ENCODE assay signal across 7 mouse cellular contexts in the genomic region with DNA sequence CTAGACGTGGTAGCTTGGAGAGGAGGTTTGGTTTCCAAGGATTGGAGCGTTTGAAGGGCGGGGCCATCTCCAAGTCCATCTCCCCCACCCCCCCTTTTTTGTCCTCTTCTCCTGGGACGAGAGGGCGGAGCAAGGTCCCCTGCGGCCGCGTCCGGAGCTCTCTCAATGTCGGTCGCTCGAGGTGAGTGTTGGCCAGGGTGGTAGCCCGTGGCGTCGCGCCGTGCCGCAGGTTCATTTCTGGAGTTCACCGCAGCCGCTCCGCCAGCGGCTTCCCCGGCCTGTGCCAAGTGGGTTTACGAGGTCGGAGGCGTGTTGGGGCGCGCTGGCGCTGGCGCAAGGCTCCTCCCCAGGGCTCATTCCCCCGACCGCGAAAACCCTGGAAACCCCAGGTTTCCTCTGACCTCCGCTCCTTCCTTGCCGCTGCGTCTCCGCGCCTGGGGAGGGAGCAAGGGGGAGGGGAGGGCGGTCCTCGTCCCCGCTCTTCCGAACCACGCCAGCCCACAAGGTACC. TPM values are rescaled to one million over a fixed set of nuclear protein-coding genes. Genes with fewer than 3 reads are reported as not detected.
DNase-seq lines count a peak whose midpoint lies in the region; ATAC-seq lines count a peak whose summit lies in the region.

Gene Zfp462 (plus strand): TSS at position 128 of the 510 bp plus-strand sequence.

- H3K4me3 ChIP-seq in forebrain, embryonic 12.5 days (replicated peaks) = peak within 1 kb of the TSS; percentile 79
- H3K4me3 ChIP-seq in hindbrain, embryonic 10.5 days = peak within 1 kb of the TSS; percentile 89
- H3K4me3 ChIP-seq in midbrain, embryonic 11.5 days (ENCODE audit: low read depth, low read length) = peak within 1 kb of the TSS; percentile 93

- H3K9ac ChIP-seq in forebrain, embryonic 12.5 days = peak within 1 kb of the TSS; percentile 86
- H3K9ac ChIP-seq in midbrain, embryonic 11.5 days (ENCODE audit: low read length) = peak within 1 kb of the TSS; percentile 95

- intact Hi-C loops in left cerebral cortex, postnatal 10 days (cut with DNase I) = loop anchor here (5.0 to 10.0 kb wide), 8 partner anchors 62 to 1063 kb away; no protein-coding TSS in a partner anchor

- peak within 1 kb of the TSS; percentile 99 for H3K27ac ChIP-seq in forebrain, embryonic 12.5 days
- H3K27ac ChIP-seq in hindbrain, embryonic 10.5 days = peak within 1 kb of the TSS; percentile 99
- H3K27ac ChIP-seq in midbrain, embryonic 11.5 days (ENCODE audit: low read depth, low read length) = peak within 1 kb of the TSS; percentile 98

- WGBS in forebrain, embryonic 12.5 days = under 1% methylated on average over 42 of the region's 43 CpGs
- WGBS in hindbrain, embryonic 10.5 days = under 1% methylated on average over 43 of the region's 43 CpGs
- WGBS in midbrain, embryonic 11.5 days = under 1% methylated on average over 43 of the region's 43 CpGs

- H3K36me3 ChIP-seq in forebrain, embryonic 12.5 days (replicated peaks) = no peaks in the 10 kb centered on the region
- H3K36me3 ChIP-seq in hindbrain, embryonic 10.5 days = no peaks in the 10 kb centered on the region
- no peaks in the 10 kb centered on the region for H3K36me3 ChIP-seq in midbrain, embryonic 11.5 days (ENCODE audit: control insufficient read depth, insufficient read depth, low read length)

- DNase-seq in MN1 (ENCODE audit: low spot score) = peak; percentile 81
- no peak for DNase-seq in adrenal gland, adult 8-10 months
- peak; percentile 84 for DNase-seq in hindbrain, embryonic 10.5 days (ENCODE audit: low spot score)
- peak in 1 of 2 experiments; percentile 68 for DNase-seq in left cerebral cortex, postnatal 10 days (ENCODE audit: extremely low spot score in 1 of 2, low spot score in 2 of 2)
- DNase-seq in midbrain, embryonic 11.5 days (ENCODE audit: low spot score, missing footprints) = peak; percentile 97
- DNase-seq in adipocyte (ENCODE audit: low spot score) = no peak

- no peaks in the 10 kb centered on the region for H3K9me3 ChIP-seq in forebrain, embryonic 12.5 days
- no peaks in the 10 kb centered on the region for H3K9me3 ChIP-seq in hindbrain, embryonic 10.5 days
- H3K9me3 ChIP-seq in midbrain, embryonic 11.5 days (ENCODE audit: control insufficient read depth, low read length) = no peaks in the 10 kb centered on the region

- no peaks in the 10 kb centered on the region for H3K27me3 ChIP-seq in forebrain, embryonic 12.5 days
- no peaks in the 10 kb centered on the region for H3K27me3 ChIP-seq in hindbrain, embryonic 10.5 days (ENCODE audit: insufficient read depth, poor library complexity, severe bottlenecking)
- H3K27me3 ChIP-seq in midbrain, embryonic 11.5 days (ENCODE audit: control insufficient read depth, insufficient read depth, low read length) = no peaks in the 10 kb centered on the region

- H3K4me2 ChIP-seq in forebrain, embryonic 12.5 days = peak within 1 kb of the TSS; percentile 78
- H3K4me2 ChIP-seq in midbrain, embryonic 11.5 days = peak within 1 kb of the TSS; percentile 81

- peak; percentile 45 for ATAC-seq in forebrain, embryonic 12.5 days (ENCODE audit: low FRiP score)
- ATAC-seq in midbrain, embryonic 11.5 days (ENCODE audit: low FRiP score) = peak; percentile 56

- peaks cover 8% of the 10 kb centered on the region for H3K4me1 ChIP-seq in forebrain, embryonic 12.5 days
- peaks cover 18% of the 10 kb centered on the region for H3K4me1 ChIP-seq in hindbrain, embryonic 10.5 days (replicated peaks)
- no peaks in the 10 kb centered on the region; the same call in none of the 2 replicates for H3K4me1 ChIP-seq in midbrain, embryonic 11.5 days (ENCODE audit: control insufficient read depth, insufficient read depth, low read length)

RNA-seq across cellular contexts. Expression of gene Zfp462, which starts in this region (rescaled TPM):
- total RNA-seq in adrenal gland, adult 8-10 months (2022) = 10 to 100 TPM; 43.7 to 73.9 (median 58.2) TPM
- 21.2 and 21.6 TPM in 2 replicates for polyA plus RNA-seq in forebrain, embryonic 12.5 days (2016; fragmentation: Nextera tagmentation; extraction: Ambion mirVana)
- 12.8 and 14.2 TPM in 2 replicates for polyA plus RNA-seq in hindbrain, embryonic 10.5 days (2016; fragmentation: Nextera tagmentation; extraction: Ambion mirVana)
- 10 to 100 TPM; 66.6 to 72.6 TPM for total RNA-seq in left cerebral cortex, postnatal 10 days (2021)
- polyA plus RNA-seq in midbrain, embryonic 11.5 days (2014; fragmentation: Nextera tagmentation; extraction: Ambion mirVana) = 18.7 and 20.2 TPM in 2 replicates

Comparison
In these comparisons a context has a peak if more than half of its experiments do, and no peak if none do; other contexts are left out.
1. DNase-seq: peak in MN1 (single experiment), hindbrain, embryonic 10.5 days (single experiment) and midbrain, embryonic 11.5 days (single experiment); none in adrenal gland, adult 8-10 months (single experiment) and adipocyte (single experiment).
2. Peak in every context shown above with its lines, with median percentiles within 50 percentile points of each other: H3K27ac ChIP-seq and H3K4me3 ChIP-seq.